Mouse (Mus musculus) layer of hippocampus, postnatal 14 days (tissue): ENCODE measurements around the gene Krt7. TPM values are rescaled to one million over a fixed set of nuclear protein-coding genes. Genes with fewer than 3 reads are reported as not detected.
A peak's percentile ranks its signal among the peaks of the same experiment; 100 is the strongest.

Source experiments
- DNase-seq, 2 experiments: peaks; one replicate each; pipeline ENCODE4 v3.0.0; 2021 to 2022; ENCODE audit warnings: low spot score in 2 of 2, mixed read lengths in 1 of 2
- long read RNA-seq, 2 experiments: library from polyadenylated mRNA; stranded (forward); transcript quantifications; one replicate each; pipeline ENCODE4 v2.0.0; 2021
- total RNA-seq, 2 experiments: library from RNA; stranded (reverse); gene quantifications; 2 replicates each; pipeline ENCODE4 v1.2.3; 2021

The Krt7 gene
- not detected for total RNA-seq
- long read RNA-seq, experiment 1: 0 reads
- long read RNA-seq, experiment 2: 0 reads

DNA sequence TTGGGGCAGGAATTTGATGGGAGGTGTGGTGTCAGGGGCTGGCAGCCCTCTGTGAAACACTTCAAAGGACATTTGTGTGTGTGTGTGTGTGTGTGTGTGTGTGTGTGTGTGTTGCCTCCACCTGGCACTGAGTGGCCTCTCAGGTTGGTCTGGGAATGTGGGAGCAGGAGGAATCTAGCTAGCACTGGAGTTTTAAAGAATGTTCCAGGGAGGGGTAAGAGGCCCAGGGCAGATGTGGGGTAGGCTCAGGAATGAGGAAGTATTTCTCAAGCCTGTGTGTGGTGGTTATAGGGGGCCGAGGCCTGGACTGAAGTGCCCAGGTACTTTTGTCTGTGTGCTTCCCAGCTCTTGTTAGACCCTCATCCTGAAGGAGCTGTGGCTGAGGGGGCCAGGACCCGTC, at the start of gene Krt7:
Gene Krt7, plus strand, starts transcription at position 269 of the 400 bp plus-strand sequence.
- no peak for DNase-seq

DNA sequence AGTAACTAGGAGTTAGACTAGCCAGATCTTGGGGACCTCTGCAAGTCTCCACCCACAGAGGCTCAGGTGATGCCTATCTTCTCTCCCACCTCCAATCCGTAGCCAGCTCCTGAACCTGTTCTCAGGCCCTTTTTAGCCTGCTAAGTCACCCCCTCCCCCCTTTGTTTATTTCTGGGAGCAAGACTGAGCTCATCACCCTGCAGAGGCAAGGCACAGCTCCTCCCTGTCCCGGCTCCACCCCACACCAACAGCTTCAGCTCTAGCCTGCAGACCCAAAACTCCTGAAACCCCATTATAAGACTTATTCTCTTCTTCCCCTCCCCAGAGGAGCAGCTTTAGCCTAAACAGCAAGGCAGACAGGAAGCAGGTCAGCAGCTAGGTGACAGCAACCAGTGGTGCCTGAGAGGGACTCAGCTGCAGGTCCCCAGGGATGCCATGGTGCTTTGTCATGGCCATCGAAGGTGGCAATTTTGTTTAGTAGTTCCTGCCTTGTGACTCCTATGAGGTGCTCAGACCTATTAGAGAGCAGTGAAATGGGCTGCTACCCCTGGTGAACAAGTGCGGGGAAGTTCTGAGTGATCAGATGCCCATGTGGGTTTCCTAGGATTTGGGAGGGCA, 48.3 kb upstream of the Krt7 start:
- DNase-seq: no peak

DNA sequence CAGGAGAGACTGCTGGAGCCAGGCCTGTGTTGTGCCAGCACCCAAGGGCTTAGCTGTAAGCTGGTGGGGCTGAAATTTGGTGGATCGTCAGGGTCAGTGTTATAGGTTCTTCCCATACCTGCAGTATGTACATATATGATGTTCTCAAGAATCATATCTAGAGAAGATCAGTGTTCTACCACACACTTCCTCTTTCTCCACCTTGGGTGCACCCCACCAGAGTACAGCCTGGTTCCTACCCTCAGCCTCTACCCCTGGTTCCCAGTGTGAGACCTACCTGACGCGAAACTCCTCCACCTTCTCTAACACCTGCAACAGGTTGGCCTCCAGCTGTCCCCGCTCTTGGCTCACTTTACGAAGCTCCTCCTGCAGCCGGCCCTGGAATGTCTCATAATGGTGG, 46.9 kb upstream of the Krt7 start:
- no peak for DNase-seq

DNA sequence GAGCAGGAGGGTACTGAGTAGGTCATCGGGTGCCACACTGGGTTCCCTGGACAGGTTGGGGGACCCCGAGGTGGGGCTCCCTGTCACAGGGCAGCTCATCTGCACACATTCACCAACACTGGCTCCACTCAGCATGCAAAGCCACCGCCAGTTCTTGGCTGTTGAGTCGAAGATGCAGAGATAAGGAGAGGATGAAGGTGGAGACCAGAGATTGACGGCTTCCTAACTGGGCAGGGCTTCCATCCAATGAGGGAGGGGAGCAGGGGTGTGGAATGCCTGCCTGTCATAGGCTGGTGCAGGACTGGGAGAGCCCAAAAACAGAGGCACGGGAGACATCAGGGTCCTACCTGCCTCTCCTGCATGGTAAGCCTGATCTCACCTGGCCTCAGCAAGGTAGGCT, 46.4 kb upstream of the Krt7 start:
- DNase-seq: no peak

DNA sequence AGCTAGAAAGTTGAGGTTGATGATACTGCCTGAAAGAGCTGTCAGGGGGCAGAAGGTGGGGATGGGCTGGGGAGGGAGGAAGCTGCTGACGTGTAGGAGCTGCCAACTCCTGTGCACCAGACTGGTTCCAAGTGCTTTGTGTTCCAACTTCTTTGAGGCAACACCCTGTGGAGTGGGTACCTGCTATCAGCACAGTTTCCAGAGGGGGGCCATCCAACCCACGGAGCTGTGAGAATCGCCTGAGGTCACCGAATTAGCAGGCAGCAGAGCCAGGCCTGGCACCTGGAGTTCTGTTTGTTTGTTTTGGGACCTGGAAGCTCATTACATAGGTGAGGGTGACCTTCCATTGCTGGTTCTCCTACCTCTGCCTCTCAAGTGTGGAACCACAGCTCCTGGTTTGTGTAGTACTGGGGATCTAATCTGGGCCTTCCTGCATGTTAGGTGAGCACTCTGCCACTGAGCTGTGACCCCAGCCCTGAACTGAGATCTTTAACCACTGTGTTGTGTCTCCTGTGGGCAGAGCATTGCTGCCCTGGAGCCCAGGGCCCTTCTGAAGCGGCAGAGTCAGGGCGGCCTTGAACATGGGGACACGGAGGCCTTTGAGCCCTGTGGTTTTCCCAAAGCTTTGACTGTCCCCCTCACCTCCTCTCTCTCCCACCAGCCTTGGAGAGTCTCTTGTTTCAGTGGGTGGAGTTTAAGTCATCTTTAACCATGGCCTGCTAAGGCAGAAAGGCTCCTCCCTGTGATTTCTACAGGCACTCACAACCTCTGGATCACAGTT, 45.8 kb upstream of the Krt7 start:
- no peak for DNase-seq

DNA sequence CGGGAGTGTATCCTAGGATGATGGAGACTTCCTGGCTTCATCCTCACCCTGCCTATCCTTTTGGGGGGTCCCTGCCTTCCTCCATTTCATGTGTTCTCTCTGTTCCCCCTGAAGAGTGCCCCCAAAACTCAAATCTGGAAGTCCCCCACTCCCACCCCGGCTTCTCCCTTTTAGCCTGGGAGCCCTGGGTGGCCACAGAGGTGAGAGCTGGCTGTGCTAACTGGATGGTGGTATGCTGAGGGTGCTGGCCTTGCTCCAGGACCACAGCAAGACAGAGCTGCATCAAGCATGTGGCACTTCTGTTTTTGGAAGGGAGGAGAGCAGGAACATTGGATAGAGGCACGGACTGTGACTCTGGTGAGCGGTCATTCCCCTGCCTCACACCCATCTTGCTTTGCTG, 45.1 kb upstream of the Krt7 start:
- no peak for DNase-seq

DNA sequence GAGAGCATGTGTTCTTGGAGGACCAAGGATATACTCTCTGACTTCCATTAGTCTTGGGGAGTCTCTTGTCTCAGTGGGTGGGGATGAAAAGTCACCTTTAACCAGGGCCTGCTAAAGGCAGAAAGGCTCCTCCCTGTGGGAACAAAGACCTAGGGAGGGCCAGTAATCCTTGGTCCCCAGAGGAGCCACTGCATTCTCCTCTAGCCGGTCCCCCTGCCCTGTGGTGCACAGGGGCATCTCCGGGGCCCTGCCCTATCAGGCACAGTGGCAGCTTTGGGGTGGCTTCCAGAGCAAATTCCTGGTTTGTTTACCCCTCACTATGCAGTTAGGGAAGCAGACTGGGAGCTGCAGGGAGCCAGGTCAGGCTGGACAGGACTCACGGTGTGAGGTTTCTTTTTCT, 44.4 kb upstream of the Krt7 start:
- DNase-seq: no peak

DNA sequence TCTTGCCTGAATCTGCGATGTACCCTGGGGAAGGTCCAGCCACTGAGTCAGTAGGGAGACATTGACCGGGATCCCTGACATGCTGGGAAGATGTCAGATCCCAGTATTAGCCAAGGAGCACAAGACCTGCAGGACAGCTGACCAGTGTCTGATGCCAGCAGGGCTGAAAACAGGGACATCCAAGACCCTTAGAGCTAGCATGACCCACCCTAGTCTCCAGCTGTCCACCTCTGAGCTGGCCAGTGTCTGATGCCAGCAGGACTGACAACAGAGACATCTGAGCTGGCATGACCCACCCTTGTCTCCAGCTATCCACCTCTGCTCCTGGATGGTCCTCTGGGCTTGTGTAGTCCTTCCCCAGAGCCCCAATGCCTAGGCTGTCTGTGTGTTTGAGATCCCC, 43.9 kb upstream of the Krt7 start:
- no peak for DNase-seq

DNA sequence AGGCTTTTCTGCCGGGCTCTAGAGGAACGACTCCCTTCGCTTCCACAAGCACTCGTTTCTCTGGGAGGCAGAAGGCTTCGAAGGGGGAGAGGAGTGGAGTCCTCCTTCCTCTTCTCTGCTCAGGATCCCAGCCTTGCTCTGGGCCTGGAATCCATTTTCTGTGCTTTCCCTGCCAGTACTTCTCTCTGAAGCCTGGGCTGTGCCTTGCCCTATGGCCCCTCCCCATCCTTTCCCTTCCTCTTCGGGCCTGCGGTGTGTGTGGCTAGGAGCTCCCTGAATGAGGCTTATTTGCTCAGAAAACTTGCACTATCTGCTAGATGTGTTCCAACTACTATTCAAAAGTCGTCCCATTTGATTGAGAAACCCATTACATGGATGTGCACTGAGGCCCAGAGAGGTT, 43.3 kb upstream of the Krt7 start:
- no peak for DNase-seq

DNA sequence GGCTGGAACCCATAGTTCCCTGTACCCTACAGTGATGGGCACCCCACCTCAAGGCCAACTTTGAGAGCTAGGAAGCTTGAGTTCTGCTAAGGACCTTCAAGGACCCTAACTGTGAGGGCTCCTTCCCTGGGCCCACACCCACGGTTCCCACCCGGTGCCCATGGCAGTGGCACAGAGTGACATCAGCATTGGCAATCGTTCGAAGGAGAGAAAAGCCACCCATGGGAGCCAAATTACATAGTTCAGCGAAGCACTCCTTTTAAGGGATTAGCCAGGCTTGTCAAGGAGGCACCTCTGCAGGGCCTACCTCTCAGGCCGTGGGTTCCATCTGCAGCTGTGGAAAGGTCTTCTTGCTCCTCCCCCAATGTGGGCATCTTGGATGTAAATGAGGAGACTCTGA, 42.8 kb upstream of the Krt7 start:
- no peak for DNase-seq

DNA sequence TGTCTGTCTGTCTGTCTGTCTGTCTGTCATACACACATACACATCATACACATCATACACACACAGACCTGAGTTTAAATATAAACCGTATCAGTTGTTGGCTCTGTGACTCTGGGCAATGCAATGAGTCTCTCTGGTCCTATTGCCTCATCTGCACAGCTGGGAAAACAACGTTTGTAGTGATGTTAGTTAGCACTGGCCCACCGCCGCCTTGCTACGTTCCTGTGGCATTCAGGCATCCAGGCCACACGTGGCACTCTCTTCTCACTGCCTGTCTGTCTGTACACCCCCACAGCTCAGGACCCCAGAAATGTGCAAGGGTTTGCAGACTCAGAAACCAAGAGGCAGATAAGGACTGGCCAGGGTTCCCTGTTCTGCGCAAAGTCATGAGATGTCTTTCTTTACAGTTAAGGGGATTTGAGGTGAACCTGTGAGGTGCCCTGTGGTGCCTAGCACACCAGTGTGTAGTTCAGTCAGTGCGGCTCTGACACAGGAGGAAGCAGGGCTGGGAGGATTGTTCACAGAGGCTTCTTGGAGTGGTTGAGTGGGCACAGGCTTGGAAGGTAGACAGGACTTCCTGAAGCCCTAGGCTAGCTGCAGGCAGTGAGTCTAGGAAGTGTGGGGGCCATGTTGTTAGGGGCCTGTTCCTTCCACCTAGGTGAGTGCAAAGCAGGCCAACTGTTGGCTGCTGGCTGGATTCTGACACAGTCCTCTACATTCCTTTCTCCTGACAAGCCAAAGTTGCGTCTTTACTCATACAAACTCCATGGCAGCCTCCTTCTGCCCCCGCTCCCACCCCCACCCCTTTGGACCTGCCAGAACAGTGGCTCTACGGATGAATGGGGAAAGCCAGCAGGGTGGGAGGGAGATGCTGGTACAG, 42.1 kb upstream of the Krt7 start:
- no peak for DNase-seq

DNA sequence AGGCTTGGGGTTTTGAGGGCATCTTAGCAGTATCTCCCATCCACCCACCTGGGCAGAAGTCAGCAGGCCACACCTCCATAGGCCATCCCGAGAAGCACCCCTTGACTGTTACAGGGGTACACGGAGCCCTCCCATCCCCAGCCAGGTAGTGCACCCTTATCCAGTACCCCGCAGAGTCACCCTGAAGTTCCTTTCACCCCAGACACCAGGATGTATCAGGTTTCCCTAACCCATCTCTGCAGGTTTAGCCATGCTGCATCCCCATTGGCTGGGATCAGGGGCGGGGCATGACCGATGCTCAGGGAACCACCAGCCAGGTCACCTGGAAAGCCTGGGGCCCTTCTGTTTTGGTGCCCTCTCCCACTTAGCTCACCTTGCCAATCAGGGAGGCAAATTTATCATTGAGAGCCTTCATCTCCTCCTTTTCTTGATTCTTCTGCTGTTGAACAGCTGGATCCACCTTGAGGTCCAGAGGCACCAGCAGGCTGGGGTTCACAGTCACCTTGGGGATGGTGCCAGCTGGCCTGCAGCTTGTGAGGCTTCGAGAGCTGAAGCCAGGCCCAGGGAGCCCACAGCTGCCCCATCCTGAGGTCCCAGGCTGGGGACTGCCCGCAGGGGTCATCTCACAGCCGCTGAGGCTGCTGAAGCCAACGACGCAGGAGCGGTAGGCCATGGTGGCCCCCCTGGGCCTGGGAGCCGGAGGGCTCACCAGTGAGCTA, 41.3 kb upstream of the Krt7 start:
- no peak for DNase-seq

DNA sequence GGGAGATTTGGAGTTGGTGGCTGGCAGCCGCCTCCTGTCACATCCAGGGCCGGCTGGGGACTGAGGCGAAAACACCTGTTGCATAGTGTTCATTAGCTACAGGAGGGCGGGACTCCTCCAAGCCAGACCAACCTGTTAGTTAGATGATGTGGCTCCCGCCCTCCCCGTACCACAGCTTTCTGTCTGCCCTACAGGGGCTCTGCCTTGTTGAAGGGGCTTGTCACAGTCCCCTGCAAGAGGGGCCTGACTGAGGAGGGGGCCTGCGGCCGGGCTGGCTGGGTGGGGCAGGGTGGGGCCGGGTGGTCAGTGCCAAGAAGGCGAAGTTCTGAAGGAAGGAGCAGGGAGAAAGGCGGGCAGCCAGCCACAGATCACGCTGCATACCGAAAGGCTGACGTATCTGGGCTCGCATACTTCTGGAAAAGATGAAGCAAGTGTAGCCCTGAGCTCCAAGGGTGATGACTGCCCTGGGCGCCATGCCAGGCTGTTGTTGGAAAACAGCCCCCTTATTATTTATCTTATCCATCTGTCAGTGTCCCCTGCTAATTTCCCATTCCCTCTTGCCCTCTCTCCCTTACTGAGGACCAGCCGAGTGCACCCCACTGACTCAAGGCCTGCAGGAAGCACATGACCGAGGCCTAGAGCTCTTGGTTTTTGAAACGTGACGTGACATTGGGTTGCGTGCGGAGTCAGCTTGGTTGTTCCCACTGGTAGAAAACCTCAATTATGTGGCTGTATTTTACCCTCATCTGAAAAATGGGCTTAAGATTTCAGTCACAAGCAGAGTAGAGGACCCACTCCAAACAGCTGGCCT, 40.5 kb upstream of the Krt7 start, which contains the start of gene Krt80:
Gene Krt80, minus strand, starts transcription at position 62 of the 811 bp plus-strand sequence.
- DNase-seq: no peak

DNA sequence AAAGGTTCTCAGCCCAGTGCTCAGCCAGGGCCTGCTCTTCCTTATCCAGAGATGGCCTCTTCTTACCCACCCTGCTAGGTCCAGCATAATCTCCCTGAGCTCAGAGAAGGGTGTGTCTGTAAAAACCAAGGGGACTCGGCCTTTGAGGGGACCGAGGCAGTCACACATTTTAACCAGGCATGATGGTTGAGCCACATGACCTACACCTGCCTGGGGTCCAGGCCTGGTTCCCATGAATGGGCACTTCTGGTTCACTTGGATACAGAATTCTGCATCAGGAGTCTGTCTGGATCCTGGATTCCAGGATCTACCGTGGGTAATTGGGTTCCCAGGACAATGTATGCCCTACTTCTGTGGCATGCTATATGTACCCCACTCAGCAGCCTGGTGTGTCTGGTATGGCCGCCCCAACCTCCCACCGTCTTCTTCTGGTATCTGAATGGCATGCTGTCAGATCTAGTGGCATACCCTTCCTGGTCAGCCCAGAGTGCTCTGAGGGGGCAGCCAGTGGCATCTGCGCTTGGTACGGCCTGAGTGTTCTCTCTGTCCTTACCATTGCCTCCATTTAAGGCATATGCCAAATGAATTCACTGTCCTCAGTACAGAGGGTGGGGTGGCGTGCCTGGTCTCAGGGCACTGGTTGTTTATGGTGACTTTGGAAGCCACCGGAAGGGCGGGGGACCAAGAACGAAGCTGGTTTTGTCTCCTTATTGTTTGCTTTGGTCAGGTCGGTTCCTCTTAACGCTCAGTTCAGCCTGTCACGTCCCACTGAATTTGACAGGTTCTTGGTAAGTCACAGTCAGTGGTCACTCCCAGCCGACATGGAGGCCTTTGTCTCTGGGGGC, 39.5 kb upstream of the Krt7 start:
- DNase-seq: no peak

DNA sequence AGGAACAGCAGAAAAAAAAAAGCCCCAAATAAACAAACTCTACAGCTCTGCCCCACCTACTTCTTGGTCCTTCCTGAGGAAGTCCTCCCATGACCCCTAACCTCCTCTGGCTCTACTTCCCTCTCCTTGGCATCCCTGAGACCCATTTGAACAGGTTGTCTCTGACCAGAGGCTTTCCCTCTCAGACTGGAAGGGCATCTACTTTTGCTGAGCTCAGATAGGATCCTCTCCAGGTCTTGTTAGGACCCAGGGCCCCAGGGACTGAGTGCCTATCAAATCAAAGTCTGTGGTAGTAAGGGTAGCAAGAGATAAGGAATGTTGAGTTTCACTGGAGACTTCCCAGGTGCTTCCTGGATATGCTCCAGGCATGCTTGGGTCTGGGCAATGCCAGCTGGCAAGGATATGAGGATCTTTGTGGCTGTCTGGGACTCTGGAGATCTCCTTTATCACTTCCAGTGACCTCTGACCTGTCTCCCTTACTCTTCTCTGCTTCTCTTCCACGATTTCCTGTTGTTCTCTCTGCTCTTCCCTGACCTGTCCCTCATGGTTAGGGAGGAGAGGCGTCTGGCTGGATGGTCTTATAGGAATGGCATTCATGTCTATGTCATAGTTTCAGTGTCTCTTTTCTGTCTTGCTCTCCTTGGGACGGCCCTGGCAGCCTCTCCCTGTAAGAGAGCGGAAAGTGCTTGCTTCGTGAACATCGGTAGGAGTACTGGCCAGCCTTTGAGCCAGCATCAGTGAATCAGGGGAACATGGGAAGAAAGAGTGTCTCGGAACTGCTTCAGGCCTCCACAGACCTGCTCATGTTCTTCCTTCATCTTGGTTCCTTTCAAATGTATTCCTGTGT, 38.5 kb upstream of the Krt7 start:
- no peak for DNase-seq

DNA sequence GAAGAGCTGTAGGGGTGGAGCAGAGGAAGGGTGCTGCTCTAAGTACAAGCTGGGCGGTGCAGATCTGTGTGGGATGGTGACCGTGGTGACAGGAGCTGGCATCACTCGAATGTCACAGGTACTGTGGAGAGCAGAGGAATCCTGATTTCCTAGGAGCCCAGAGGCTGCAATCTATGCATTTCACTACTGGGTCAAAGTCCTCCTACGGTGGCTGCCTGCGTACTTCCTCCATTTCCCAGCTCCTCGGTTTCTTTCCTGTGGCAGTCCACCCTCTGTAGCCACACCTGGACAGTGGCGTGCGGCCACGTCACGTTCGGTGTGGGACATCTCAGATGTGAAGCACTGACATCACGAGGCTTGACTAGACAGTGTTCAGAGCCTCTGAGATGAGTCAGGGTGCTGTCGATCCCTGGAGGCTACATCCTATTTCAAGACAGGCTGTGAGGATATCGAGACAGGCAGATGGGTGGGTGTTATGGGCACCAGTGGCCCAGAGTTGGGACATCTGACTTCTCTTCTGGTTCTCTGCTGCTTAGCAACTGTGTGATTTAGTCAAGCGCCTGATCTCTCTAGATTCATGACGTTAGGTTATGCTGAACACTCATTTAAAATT, 37.5 kb upstream of the Krt7 start:
- DNase-seq: no peak

DNA sequence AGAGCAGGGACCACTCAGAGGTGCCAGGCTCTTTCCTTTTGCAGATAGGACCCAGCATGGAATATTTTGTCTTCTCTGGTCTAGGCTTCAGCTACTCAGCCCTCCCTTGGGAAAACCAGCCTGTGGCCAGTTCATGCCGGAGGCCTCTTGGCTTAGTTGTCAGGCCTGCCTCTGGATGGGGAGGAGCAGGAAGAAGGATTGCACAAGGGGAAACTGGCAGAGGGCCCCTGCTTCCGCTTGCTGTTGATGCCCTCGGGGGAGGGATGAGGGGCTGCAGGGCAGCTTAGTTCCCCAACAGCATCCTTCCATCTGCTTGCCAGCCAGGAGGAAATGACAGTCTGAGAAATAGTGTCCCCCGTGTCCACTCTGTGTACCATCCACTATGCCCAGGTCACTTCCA, 36.0 kb upstream of the Krt7 start:
- DNase-seq: peak in 1 of 2 experiments; percentile 29
